Mouse (Mus musculus) stomach, embryonic 16.5 days (tissue): Measurements from ENCODE around the gene Aqp6. TPM values are rescaled to one million over a fixed set of nuclear protein-coding genes. Genes with fewer than 3 reads are reported as not detected.

Source experiments
- ATAC-seq: fragments of 200-750 bp; cut with Nextera tagmentation; 2 replicates; pipeline ENCODE4 v1.8.0; 2017; ENCODE audit warnings: moderate number of reproducible peaks, moderate TSS enrichment; ENCODE audit not compliant: insufficient read depth, low FRiP score
- H3K27ac ChIP-seq: fragments of 300-500 bp; sonication (generic); 2 replicates; pipeline ENCODE4 v1.5.1; 2014; ENCODE audit warnings: low read length
- H3K27me3 ChIP-seq: fragments of 300-500 bp; sonication (generic); 2 replicates; pipeline ENCODE4 v1.6.1; 2014; ENCODE audit warnings: low read length, control low read depth, mixed read lengths; ENCODE audit not compliant: control insufficient read depth, insufficient read depth
- H3K36me3 ChIP-seq: fragments of 300-500 bp; sonication (generic); 2 replicates; pipeline ENCODE4 v1.6.1; 2014; ENCODE audit warnings: low read length; ENCODE audit not compliant: control insufficient read depth, insufficient read depth
- H3K4me1 ChIP-seq: fragments of 300-500 bp; sonication (generic); 2 replicates; pipeline ENCODE4 v1.6.1; 2014; ENCODE audit warnings: low read length, control low read depth, mixed read lengths; ENCODE audit not compliant: control insufficient read depth, insufficient read depth
- H3K4me2 ChIP-seq: fragments of 300-500 bp; sonication (generic); 2 replicates; pipeline ENCODE4 v1.6.1; 2014; ENCODE audit warnings: low read depth, low read length, mixed read lengths
- H3K4me3 ChIP-seq: fragments of 300-500 bp; sonication (generic); replicated peaks from 2 replicates; pipeline ENCODE4 v1.5.1; 2014; ENCODE audit warnings: mild to moderate bottlenecking, low read length
- H3K9ac ChIP-seq: fragments of 300-500 bp; sonication (generic); 2 replicates; pipeline ENCODE4 v1.6.1; 2014; ENCODE audit warnings: low read length
- H3K9me3 ChIP-seq: fragments of 300-500 bp; sonication (generic); replicated peaks from 2 replicates; pipeline ENCODE4 v1.6.1; 2016; ENCODE audit warnings: low read length, control low read depth; ENCODE audit not compliant: control insufficient read depth
- WGBS: fragments of 180-500 bp; shearing (Covaris S2); extraction: QIAGEN DNeasy Blood & Tissue Kit; methylation state at CpG from one replicate; pipeline ENCODE4 v1.1.7; 2014; 5-methylcytosine and 5-hydroxymethylcytosine counted together
- polyA plus RNA-seq: library from polyadenylated mRNA; unstranded; fragments of >200 nt; fragmentation: Nextera tagmentation; extraction: Ambion mirVana; gene quantifications from 2 replicates; pipeline ENCODE4 v1.2.1, GENCODE M21; 2015

Gene Aqp6
- polyA plus RNA-seq, 1 experiment from 2014 or later, result not detected

GRCm38 (mm10) chr15:99592877-99593276 lies 8.3 kb upstream of the Aqp6 start:
- 79% methylated on average over 5 of the region's 5 CpGs for WGBS
- no peak overlapping the region for H3K27ac ChIP-seq
- H3K36me3 ChIP-seq, result no peaks in the 10 kb centered on the region
- no peak overlapping the region for H3K4me2 ChIP-seq
- H3K4me1 ChIP-seq, result peaks cover 3% of the 10 kb centered on the region; the same call in 1 of the 2 replicates
- peaks cover 86% of the 10 kb centered on the region for H3K27me3 ChIP-seq
- no peak overlapping the region for H3K4me3 ChIP-seq
- ATAC-seq, result no peak
- H3K9me3 ChIP-seq, result no peaks in the 10 kb centered on the region
- no peak overlapping the region for H3K9ac ChIP-seq

- ATAC-seq, result no peak
- no peaks in the 10 kb centered on the region for H3K36me3 ChIP-seq
- peaks cover 3% of the 10 kb centered on the region; the same call in 1 of the 2 replicates for H3K4me1 ChIP-seq
- H3K9ac ChIP-seq, result no peak overlapping the region
- no peaks in the 10 kb centered on the region for H3K9me3 ChIP-seq
- H3K27ac ChIP-seq, result no peak overlapping the region
- H3K27me3 ChIP-seq, result peaks cover 72% of the 10 kb centered on the region
- 78% methylated on average over 10 of the region's 10 CpGs for WGBS
- no peak overlapping the region for H3K4me2 ChIP-seq
- no peak overlapping the region for H3K4me3 ChIP-seq
These were observed 6.2 kb upstream of the Aqp6 start for GRCm38 (mm10) chr15:99594951-99595350.

- WGBS, result under 1% methylated on average over 7 of the region's 7 CpGs
- Histone ChIP-seq H3K27ac (no peak overlapping the region), H3K4me3 (no peak overlapping the region), H3K36me3 (no peaks in the 10 kb centered on the region), H3K4me1 (peaks cover 3% of the 10 kb centered on the region; the same call in 1 of the 2 replicates), H3K27me3 (peaks cover 65% of the 10 kb centered on the region), H3K9me3 (no peaks in the 10 kb centered on the region), H3K9ac (no peak overlapping the region), H3K4me2 (no peak overlapping the region)
- peak; percentile 78 for ATAC-seq
These were observed 5.0 kb upstream of the Aqp6 start for GRCm38 (mm10) chr15:99596056-99596687.

GRCm38 (mm10) chr15:99596841-99597240 lies 4.4 kb upstream of the Aqp6 start:
- H3K36me3 ChIP-seq, result no peaks in the 10 kb centered on the region
- H3K4me2 ChIP-seq, result no peak overlapping the region
- peaks cover 3% of the 10 kb centered on the region; the same call in 1 of the 2 replicates for H3K4me1 ChIP-seq
- no peaks in the 10 kb centered on the region for H3K9me3 ChIP-seq
- H3K27me3 ChIP-seq, result peaks cover 58% of the 10 kb centered on the region
- no peak for ATAC-seq
- no peak overlapping the region for H3K9ac ChIP-seq
- WGBS, result 51% methylated on average over 7 of the region's 7 CpGs
- H3K27ac ChIP-seq, result no peak overlapping the region
- no peak overlapping the region for H3K4me3 ChIP-seq

- no peak for ATAC-seq
- H3K4me1 ChIP-seq, result peaks cover 3% of the 10 kb centered on the region; the same call in 1 of the 2 replicates
- no peak overlapping the region for H3K9ac ChIP-seq
- H3K36me3 ChIP-seq, result no peaks in the 10 kb centered on the region
- peaks cover 51% of the 10 kb centered on the region for H3K27me3 ChIP-seq
- no peak overlapping the region for H3K27ac ChIP-seq
- 48% methylated on average over 8 of the region's 8 CpGs for WGBS
- H3K4me3 ChIP-seq, result no peak overlapping the region
- H3K4me2 ChIP-seq, result no peak overlapping the region
- no peaks in the 10 kb centered on the region for H3K9me3 ChIP-seq
These were observed 3.6 kb upstream of the Aqp6 start for GRCm38 (mm10) chr15:99597596-99597995.

GRCm38 (mm10) chr15:99599245-99600070 lies 1.7 kb upstream of the Aqp6 start:
- peaks cover 32% of the 10 kb centered on the region for H3K27me3 ChIP-seq
- H3K27ac ChIP-seq, result no peak overlapping the region
- no peaks in the 10 kb centered on the region for H3K9me3 ChIP-seq
- H3K4me3 ChIP-seq, result no peak overlapping the region
- no peak overlapping the region for H3K4me2 ChIP-seq
- ATAC-seq, result no peak
- no peaks in the 10 kb centered on the region for H3K36me3 ChIP-seq
- WGBS, result 60% methylated on average over 17 of the region's 17 CpGs
- H3K4me1 ChIP-seq, result peaks cover 3% of the 10 kb centered on the region; the same call in 1 of the 2 replicates
- H3K9ac ChIP-seq, result no peak overlapping the region

GRCm38 (mm10) chr15:99601823-99602120 lies 572 bp downstream of the Aqp6 start:
- 54% methylated on average over 5 of the region's 5 CpGs for WGBS
- H3K27me3 ChIP-seq, result peaks cover 19% of the 10 kb centered on the region
- no peaks in the 10 kb centered on the region for H3K36me3 ChIP-seq
- no peak overlapping the region for H3K27ac ChIP-seq
- H3K9me3 ChIP-seq, result no peaks in the 10 kb centered on the region
- H3K4me3 ChIP-seq, result no peak overlapping the region
- H3K4me1 ChIP-seq, result peaks cover 6% of the 10 kb centered on the region
- no peak overlapping the region for H3K9ac ChIP-seq
- no peak overlapping the region for H3K4me2 ChIP-seq
- no peak for ATAC-seq

- WGBS, result 80% methylated on average over 17 of the region's 17 CpGs
These were observed 1.1 kb downstream of the Aqp6 start for GRCm38 (mm10) chr15:99602206-99602820.

GRCm38 (mm10) chr15:99603216-99603615 lies 2.0 kb downstream of the Aqp6 start:
- H3K9me3 ChIP-seq, result no peaks in the 10 kb centered on the region
- peaks cover 9% of the 10 kb centered on the region; the same call in 1 of the 2 replicates for H3K27me3 ChIP-seq
- no peak for ATAC-seq
- WGBS, result 67% methylated on average over 7 of the region's 7 CpGs
- peaks cover 14% of the 10 kb centered on the region for H3K4me1 ChIP-seq
- no peak overlapping the region for H3K4me2 ChIP-seq
- no peak overlapping the region for H3K4me3 ChIP-seq
- no peak overlapping the region for H3K9ac ChIP-seq
- H3K27ac ChIP-seq, result 0 out of 2 replicates have a peak overlapping the region, but pooled peaks have one; percentile 7
- H3K36me3 ChIP-seq, result no peaks in the 10 kb centered on the region

More at GRCm38 (mm10) chr15:99602206-99602820, 1.1 kb downstream of the Aqp6 start:
- H3K4me3 ChIP-seq, result no peak overlapping the region
- peaks cover 9% of the 10 kb centered on the region for H3K4me1 ChIP-seq
- no peaks in the 10 kb centered on the region for H3K36me3 ChIP-seq
- H3K9me3 ChIP-seq, result no peaks in the 10 kb centered on the region
- peaks cover 17% of the 10 kb centered on the region for H3K27me3 ChIP-seq
- ATAC-seq, result no peak
- H3K27ac ChIP-seq, result no peak overlapping the region
- H3K9ac ChIP-seq, result no peak overlapping the region
- H3K4me2 ChIP-seq, result no peak overlapping the region
